Mouse (Mus musculus) cerebellum, adult 2 months (tissue): ENCODE results near the gene Eml1.

Source experiments
- CTCF ChIP-seq: fragments of 200-500 bp; IDR thresholded peaks from 2 replicates; pipeline ENCODE4 v1.5.1; 2011; ENCODE audit warnings: low read depth, mild to moderate bottlenecking, control low read depth, low read length, moderate library complexity, borderline replicate concordance; ENCODE audit not compliant: insufficient read depth
- POLR2A ChIP-seq: fragments of 200-500 bp; IDR thresholded peaks from 2 replicates; pipeline ENCODE4 v1.6.1; 2011; ENCODE audit warnings: low read length, control low read depth, borderline replicate concordance; ENCODE audit not compliant: insufficient read depth

- no peak for TF ChIP-seq CTCF
- TF ChIP-seq POLR2A, result no peak
Measured at GRCm38 (mm10) chr12:108355271-108355670, 15.5 kb upstream of the Eml1 start.
